ENCODE assay signal across 23 mouse cellular contexts in genomic region chr8:108824049-108824448, GRCm38 (mm10).
A peak's percentile ranks its signal among the peaks of the same experiment; 100 is the strongest.
DNase-seq lines count a peak whose midpoint lies in the region; ATAC-seq lines count a peak whose summit lies in the region.
"Had no signal": no experiment of that assay in that cellular context is flagged by ENCODE, and none has a peak within 500 bp of the region (broad histone marks: within the 10 kb centered on the region; RNA-seq: fewer than 3 reads in every experiment).

No protein-coding gene starts in this region.

- no peaks in the 10 kb centered on the region for H3K9me3 ChIP-seq in limb, embryonic 12.5 days
- no peaks in the 10 kb centered on the region for H3K9me3 ChIP-seq in limb, embryonic 10.5 days (replicated peaks)
- H3K9me3 ChIP-seq: embryonic facial prominence, embryonic 10.5 days; embryonic facial prominence, embryonic 13.5 days; forebrain, embryonic 12.5 days; forebrain, embryonic 15.5 days had no signal

- no peak overlapping the region for H3K9ac ChIP-seq in limb, embryonic 12.5 days (replicated peaks)
- H3K9ac ChIP-seq: embryonic facial prominence, embryonic 13.5 days; forebrain, embryonic 12.5 days; forebrain, embryonic 15.5 days; hindbrain, embryonic 14.5 days had no signal

- H3K36me3 ChIP-seq in limb, embryonic 12.5 days, result peaks cover 8% of the 10 kb centered on the region
- H3K36me3 ChIP-seq in limb, embryonic 10.5 days, result peaks cover 11% of the 10 kb centered on the region
- H3K36me3 ChIP-seq: embryonic facial prominence, embryonic 13.5 days; forebrain, embryonic 12.5 days; forebrain, embryonic 15.5 days had no signal

- no peak overlapping the region for H3K4me2 ChIP-seq in limb, embryonic 12.5 days
- H3K4me2 ChIP-seq: embryonic facial prominence, embryonic 13.5 days; forebrain, embryonic 12.5 days; forebrain, embryonic 15.5 days; heart, embryonic 11.5 days; hindbrain, embryonic 14.5 days had no signal

- peak overlapping the region; percentile 29; the same call in 1 of the 2 replicates for H3K27ac ChIP-seq in limb, embryonic 12.5 days
- no peak overlapping the region for H3K27ac ChIP-seq in limb, embryonic 10.5 days
- H3K27ac ChIP-seq: embryonic facial prominence, embryonic 10.5 days; embryonic facial prominence, embryonic 13.5 days; forebrain, embryonic 12.5 days; forebrain, embryonic 15.5 days; hindbrain, embryonic 14.5 days; hindbrain, postnatal 0 days had no signal

- H3K4me1 ChIP-seq in limb, embryonic 12.5 days (replicated peaks), result peaks cover 72% of the 10 kb centered on the region
- H3K4me1 ChIP-seq in limb, embryonic 10.5 days, result peaks cover 67% of the 10 kb centered on the region

- intact Hi-C loops in gastrocnemius, postnatal 36 days (cut with DNase I), result no loop called here

- H3K27me3 ChIP-seq in limb, embryonic 12.5 days, result no peaks in the 10 kb centered on the region
- no peaks in the 10 kb centered on the region for H3K27me3 ChIP-seq in limb, embryonic 10.5 days (ENCODE audit: low read depth, poor library complexity, severe bottlenecking)
- H3K27me3 ChIP-seq: embryonic facial prominence, embryonic 13.5 days had no signal

- no peak overlapping the region for H3K4me3 ChIP-seq in limb, embryonic 12.5 days (replicated peaks)
- H3K4me3 ChIP-seq in limb, embryonic 10.5 days, result no peak overlapping the region
- H3K4me3 ChIP-seq: embryonic facial prominence, embryonic 10.5 days; embryonic facial prominence, embryonic 13.5 days; erythroblast, embryonic 14.5 days; forebrain, embryonic 12.5 days; forebrain, embryonic 15.5 days had no signal

- no peak for ATAC-seq in limb, embryonic 12.5 days (ENCODE audit: insufficient number of reproducible peaks, insufficient read depth, low FRiP score, low TSS enrichment, low read depth)
- ATAC-seq: CD4-positive, CD25-positive, alpha-beta regulatory T cell, adult 4 months; forebrain, embryonic 15.5 days; hindbrain, postnatal 0 days; inflammation-experienced regulatory T-cells, adult 6 months had no signal

- 94% methylated on average over 4 of the region's 4 CpGs for WGBS in limb, embryonic 12.5 days
- WGBS in limb, embryonic 10.5 days, result 97% methylated on average over 4 of the region's 4 CpGs

- peak; percentile 12 for DNase-seq in gastrocnemius, adult 18-20 months (ENCODE audit: low spot score)
- DNase-seq in gastrocnemius, postnatal 36 days, result no peak
- DNase-seq in limb, embryonic 10.5 days (ENCODE audit: low spot score), result no peak
- peak; percentile 39 for DNase-seq in lung, postnatal 10 days
- DNase-seq in lung, postnatal 36 days, result no peak
- DNase-seq: adrenal gland, adult 2 months; cerebellum, adult 11 months; cerebellum, adult 2 months; cerebellum, postnatal 36 days; embryo, embryonic 11 days; gastrocnemius, postnatal 10 days; heart, adult 11 months had no signal

Comparison
In these comparisons a context has a peak if more than half of its experiments do, and no peak if none do; other contexts are left out.
1. DNase-seq: peak in gastrocnemius, adult 18-20 months (single experiment) and lung, postnatal 10 days (single experiment); none in gastrocnemius, postnatal 36 days (0 of 2), limb, embryonic 10.5 days (single experiment) and lung, postnatal 36 days (single experiment).